Mouse (Mus musculus) myocyte (in vitro differentiated cells): ENCODE measurements around the gene Hes5.

ENCODE experiments used
- MYOD1 ChIP-seq, 3 experiments: IDR thresholded peaks; one replicate each; pipeline ENCODE4 v1.6.1; 2011; ENCODE audit warnings: control low read depth in 2 of 3, low read depth in 2 of 3, mild to moderate bottlenecking in 2 of 3, moderate library complexity in 1 of 3; ENCODE audit not compliant: insufficient read length in 2 of 3, control insufficient read depth in 1 of 3
- POLR2A ChIP-seq: IDR thresholded peaks from one replicate; pipeline ENCODE4 v1.6.1; 2011; ENCODE audit warnings: low read depth, mild to moderate bottlenecking, control low read depth, moderate library complexity; ENCODE audit not compliant: insufficient read length
- TCF12 ChIP-seq: IDR thresholded peaks from one replicate; pipeline ENCODE4 v1.6.1; 2011; ENCODE audit warnings: mild to moderate bottlenecking, control low read depth; ENCODE audit not compliant: poor library complexity, insufficient read depth, severe bottlenecking
- USF1 ChIP-seq: IDR thresholded peaks from one replicate; pipeline ENCODE4 v1.6.1; 2011; ENCODE audit warnings: low read depth, mild to moderate bottlenecking, control low read depth, moderate library complexity

GRCm38 (mm10) chr4:155005278-155005677 lies 44.6 kb downstream of the Hes5 start:
- TF ChIP-seq MYOD1 (IDR thresholded peaks at IDR 0.05; ENCODE audit: control insufficient read depth in 1 of 3, insufficient read length in 2 of 3, low read depth in 2 of 3) (no peak), USF1 (no peak), TCF12 (no peak), POLR2A (no peak)
